Mouse (Mus musculus) hindbrain, embryonic 10.5 days (tissue): Measurements from ENCODE around the gene Batf. TPM values are rescaled to one million over a fixed set of nuclear protein-coding genes. Genes with fewer than 3 reads are reported as not detected.

Experiments
- DNase-seq: peaks from one replicate; pipeline ENCODE4 v3.0.0-alpha.2; 2017; ENCODE audit warnings: low spot score
- H3K27ac ChIP-seq: fragments of 300-500 bp; sonication (generic); 2 replicates; pipeline ENCODE4 v1.5.1; 2016; ENCODE audit warnings: mild to moderate bottlenecking, moderate library complexity
- H3K27me3 ChIP-seq: fragments of 300-500 bp; sonication (generic); 2 replicates; pipeline ENCODE4 v1.6.1; 2016; ENCODE audit warnings: mild to moderate bottlenecking; ENCODE audit not compliant: poor library complexity, insufficient read depth, severe bottlenecking
- H3K36me3 ChIP-seq: fragments of 300-500 bp; sonication (generic); 2 replicates; pipeline ENCODE4 v1.6.1; 2016; ENCODE audit warnings: mild to moderate bottlenecking, moderate library complexity
- H3K4me1 ChIP-seq: fragments of 300-500 bp; sonication (generic); replicated peaks from 2 replicates; pipeline ENCODE4 v1.6.1; 2016; ENCODE audit warnings: mild to moderate bottlenecking
- H3K4me3 ChIP-seq: fragments of 300-500 bp; sonication (generic); 2 replicates; pipeline ENCODE4 v1.5.1; 2016; ENCODE audit warnings: mild to moderate bottlenecking, moderate library complexity
- H3K9me3 ChIP-seq: fragments of 300-500 bp; sonication (generic); 2 replicates; pipeline ENCODE4 v1.6.1; 2016; ENCODE audit warnings: mild to moderate bottlenecking, moderate library complexity
- WGBS: fragments of 180-500 bp; shearing (Covaris S2); methylation state at CpG from one replicate; pipeline ENCODE4 v1.1.7; 2016; 5-methylcytosine and 5-hydroxymethylcytosine counted together
- polyA plus RNA-seq: library from polyadenylated mRNA; unstranded; fragments of >200 nt; fragmentation: Nextera tagmentation; extraction: Ambion mirVana; gene quantifications from 2 replicates; pipeline ENCODE4 v1.2.1, GENCODE M21; 2016

Gene Batf
- 2.2 and 2.5 TPM in 2 replicates for polyA plus RNA-seq

DNA sequence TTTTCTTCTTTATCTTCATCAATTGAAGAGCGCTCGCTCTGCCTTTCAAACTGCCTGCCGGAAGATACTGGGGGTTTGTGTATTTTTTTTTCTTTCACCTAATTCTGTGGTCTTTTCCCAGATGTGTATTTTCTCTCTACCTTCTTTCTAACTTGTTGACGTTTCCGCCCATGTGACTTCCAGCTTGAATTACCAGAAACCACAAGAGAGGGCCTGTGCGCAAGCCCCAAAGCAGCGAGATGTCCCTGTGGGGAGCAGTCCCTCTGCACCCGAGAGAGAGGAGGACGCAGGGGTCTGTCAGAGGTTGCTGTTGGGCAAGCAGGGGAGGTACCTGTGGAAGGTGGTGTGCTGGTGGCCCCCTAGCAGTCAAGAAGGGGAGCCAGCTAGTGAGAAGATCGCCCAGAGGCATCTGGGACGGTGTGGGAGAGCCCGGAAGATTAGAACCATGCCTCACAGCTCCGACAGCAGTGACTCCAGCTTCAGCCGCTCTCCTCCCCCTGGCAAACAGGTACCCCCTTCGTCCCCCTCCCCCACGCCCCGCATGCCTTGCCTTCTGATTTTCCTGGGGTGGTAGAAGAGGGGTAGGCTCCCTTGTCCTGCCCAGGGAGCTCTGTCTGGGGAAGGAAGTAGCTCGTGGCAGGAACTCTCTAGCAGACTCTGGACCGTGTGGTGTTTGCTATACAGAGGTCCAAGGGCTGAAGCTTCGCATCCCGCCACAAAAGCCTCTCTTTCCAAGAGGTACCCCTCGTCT is at the start of gene Batf:
Gene Batf (plus strand): TSS at position 204 of the 751 bp plus-strand sequence.
- H3K9me3 ChIP-seq, result no peaks in the 10 kb centered on the region
- H3K36me3 ChIP-seq, result no peaks in the 10 kb centered on the region
- H3K27ac ChIP-seq, result no peak within 1 kb of the TSS
- WGBS, result 37% methylated on average over 22 of the region's 22 CpGs
- peaks cover 7% of the 10 kb centered on the region for H3K4me1 ChIP-seq
- peaks cover 6% of the 10 kb centered on the region; the same call in 1 of the 2 replicates for H3K27me3 ChIP-seq
- no peak for DNase-seq
- 0 out of 2 replicates have a peak within 1 kb of the TSS, but pooled peaks have one; percentile 26 for H3K4me3 ChIP-seq

DNA sequence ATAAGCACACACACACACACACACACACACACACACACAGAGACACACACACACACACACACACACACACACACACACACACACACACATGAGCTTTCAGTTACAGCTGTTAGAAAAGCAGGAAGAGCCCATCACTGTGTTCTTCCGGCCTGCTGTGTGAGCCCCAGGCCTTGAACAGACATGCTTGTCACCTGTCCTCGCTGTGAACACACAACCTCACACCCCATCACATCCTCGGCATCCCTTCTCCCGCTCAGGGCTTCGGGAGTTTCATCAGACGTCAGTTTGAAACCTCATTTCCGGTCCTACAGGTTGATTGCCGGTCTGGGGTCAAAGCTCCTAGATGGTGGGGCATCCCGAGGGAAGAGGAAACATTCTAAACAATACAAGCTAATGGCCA is 48.5 kb upstream of the Batf start:
- peaks cover 12% of the 10 kb centered on the region for H3K4me1 ChIP-seq
- no peak overlapping the region for H3K4me3 ChIP-seq
- H3K36me3 ChIP-seq, result 0 out of 2 replicates have a peak, but pooled peaks cover 4% of the 10 kb centered on the region
- no peaks in the 10 kb centered on the region for H3K9me3 ChIP-seq
- 80% methylated on average over 9 of the region's 9 CpGs for WGBS
- no peak overlapping the region for H3K27ac ChIP-seq
- no peak for DNase-seq
- H3K27me3 ChIP-seq, result no peaks in the 10 kb centered on the region

DNA sequence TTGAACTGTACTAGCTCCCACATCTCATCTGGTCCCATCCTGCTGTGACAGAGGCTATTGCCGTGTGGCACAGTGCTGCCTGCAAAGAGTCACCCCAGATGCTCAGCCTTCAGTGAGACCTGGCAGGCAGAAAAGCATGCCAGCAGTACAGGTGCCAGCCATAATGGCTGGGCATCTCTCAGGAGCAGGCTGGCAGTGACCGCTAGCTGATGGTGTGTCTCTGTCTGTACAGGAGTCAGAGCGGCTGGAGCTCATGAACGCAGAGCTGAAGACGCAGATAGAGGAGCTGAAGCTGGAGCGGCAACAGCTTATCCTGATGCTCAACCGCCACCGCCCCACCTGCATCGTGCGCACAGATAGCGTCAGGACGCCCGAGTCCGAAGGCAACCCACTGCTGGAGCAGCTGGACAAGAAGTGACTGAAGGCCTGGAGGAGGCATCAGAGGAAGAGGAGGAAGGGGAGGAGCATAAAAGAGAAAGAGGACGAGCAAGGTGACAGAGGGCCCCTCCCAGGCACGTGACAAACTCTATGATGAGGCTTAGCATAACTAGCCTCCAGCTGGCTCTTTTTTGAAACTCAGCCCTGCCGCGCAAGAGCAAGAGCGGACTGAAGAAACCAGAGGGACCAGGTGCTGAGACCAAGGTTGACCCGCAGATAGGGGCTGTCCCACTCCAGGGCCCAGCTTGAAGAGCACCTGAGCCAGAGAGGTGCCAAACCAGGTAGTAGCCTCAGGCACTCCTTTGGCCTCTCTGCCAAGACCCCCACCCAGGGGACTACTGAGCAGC is 47.7 kb upstream of the Batf start:
- no peak overlapping the region for H3K27ac ChIP-seq
- no peak overlapping the region for H3K4me3 ChIP-seq
- H3K9me3 ChIP-seq, result no peaks in the 10 kb centered on the region
- H3K36me3 ChIP-seq, result 0 out of 2 replicates have a peak, but pooled peaks cover 4% of the 10 kb centered on the region
- H3K4me1 ChIP-seq, result peaks cover 12% of the 10 kb centered on the region
- no peak for DNase-seq
- no peaks in the 10 kb centered on the region for H3K27me3 ChIP-seq
- 77% methylated on average over 20 of the region's 20 CpGs for WGBS

DNA sequence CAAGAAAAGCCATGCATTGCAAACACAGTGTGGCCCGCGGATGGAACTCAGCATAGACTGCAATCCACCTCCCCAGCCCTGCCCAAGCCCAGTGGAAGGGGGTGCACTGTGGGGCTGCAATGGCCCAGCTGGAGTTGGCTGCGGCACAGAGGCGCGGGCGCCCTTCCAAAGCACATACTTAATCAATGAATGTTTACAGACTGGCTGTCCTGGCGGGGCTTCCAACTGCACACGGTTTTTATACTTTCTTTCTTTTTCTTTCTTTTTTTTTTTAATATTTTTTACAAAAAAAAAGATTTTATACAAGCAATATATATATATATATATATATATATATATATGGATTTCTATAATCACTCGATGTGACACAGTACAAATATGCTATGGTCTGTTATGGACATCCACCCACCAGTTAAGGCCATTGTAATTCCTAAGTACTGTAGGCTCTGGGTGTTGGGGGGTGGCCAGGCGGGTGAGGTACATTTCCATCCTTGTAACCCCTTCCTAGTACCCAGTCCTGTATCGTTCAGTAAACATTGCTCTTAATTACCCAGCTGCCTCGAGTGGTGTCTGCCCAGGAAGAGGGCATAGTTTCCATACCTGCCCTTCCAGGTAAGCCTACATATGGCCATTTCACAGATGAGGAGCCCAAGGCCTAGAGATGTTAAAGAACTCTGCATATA is 47.0 kb upstream of the Batf start:
- no peaks in the 10 kb centered on the region for H3K9me3 ChIP-seq
- 0 out of 2 replicates have a peak, but pooled peaks cover 4% of the 10 kb centered on the region for H3K36me3 ChIP-seq
- no peak overlapping the region for H3K27ac ChIP-seq
- H3K4me1 ChIP-seq, result peaks cover 12% of the 10 kb centered on the region
- no peak for DNase-seq
- no peaks in the 10 kb centered on the region for H3K27me3 ChIP-seq
- 91% methylated on average over 12 of the region's 12 CpGs for WGBS
- H3K4me3 ChIP-seq, result no peak overlapping the region

DNA sequence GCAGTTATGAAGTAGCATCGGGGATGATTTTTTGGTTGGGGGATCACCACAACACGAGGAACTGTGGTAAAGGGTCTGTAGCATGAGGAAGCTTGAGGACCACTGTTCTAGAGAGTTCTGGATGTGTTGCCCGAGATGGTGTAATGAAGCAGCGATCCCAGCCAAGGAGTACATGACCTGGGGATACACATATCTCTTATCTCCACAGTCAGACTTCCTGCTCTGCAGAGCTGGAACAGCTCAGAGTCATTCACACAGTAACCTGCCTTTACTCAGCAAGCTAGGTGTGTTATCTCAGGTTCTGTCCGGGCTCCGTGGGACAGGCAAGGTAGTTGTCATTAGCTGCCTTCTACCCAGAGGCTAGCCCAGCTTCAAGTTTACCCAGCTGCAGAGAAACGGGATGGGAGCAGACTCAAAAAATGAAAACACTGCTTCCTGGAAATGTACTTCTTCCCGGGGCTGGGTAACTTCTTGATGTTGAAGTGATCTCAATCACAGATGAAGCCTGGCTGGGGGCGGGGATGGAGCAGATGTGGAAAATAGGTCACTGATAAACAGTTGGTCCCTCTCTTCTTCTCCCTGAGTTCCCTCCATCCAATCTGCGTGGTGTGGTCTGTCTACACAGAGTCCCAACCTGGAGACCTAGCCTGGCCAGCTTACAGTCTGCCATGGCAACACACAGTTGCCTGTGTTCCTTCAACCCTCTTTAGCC is 45.5 kb upstream of the Batf start:
- H3K27ac ChIP-seq, result peak overlapping the region; percentile 62; the same call in 1 of the 2 replicates
- no peaks in the 10 kb centered on the region for H3K27me3 ChIP-seq
- DNase-seq, result no peak
- 83% methylated on average over 10 of the region's 10 CpGs for WGBS
- no peaks in the 10 kb centered on the region for H3K9me3 ChIP-seq
- no peak overlapping the region for H3K4me3 ChIP-seq
- 0 out of 2 replicates have a peak, but pooled peaks cover 4% of the 10 kb centered on the region for H3K36me3 ChIP-seq
- H3K4me1 ChIP-seq, result peaks cover 12% of the 10 kb centered on the region

DNA sequence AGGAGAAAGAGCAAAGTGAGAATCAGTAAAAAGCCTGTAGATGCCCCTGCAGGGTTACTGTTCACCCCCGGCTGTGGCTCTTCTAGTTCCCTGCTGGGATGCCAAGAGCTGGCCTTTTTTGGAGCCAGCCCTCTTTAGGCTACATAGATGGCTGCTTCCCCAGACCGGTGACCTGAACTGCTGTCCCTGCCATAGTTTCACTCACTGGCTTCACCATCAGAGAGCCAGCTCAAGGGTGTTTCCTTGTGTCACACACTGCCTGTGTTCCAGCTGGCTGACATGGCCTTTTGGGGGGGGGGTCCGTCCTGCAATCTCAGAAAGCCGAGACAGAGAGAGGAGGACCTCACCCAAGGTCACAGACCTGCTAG is 44.9 kb upstream of the Batf start:
- H3K36me3 ChIP-seq, result 0 out of 2 replicates have a peak, but pooled peaks cover 4% of the 10 kb centered on the region
- no peak overlapping the region for H3K4me3 ChIP-seq
- H3K27ac ChIP-seq, result peak overlapping the region; percentile 62; the same call in 1 of the 2 replicates
- H3K4me1 ChIP-seq, result peaks cover 12% of the 10 kb centered on the region
- 50% methylated on average over 4 of the region's 4 CpGs for WGBS
- H3K27me3 ChIP-seq, result no peaks in the 10 kb centered on the region
- no peak for DNase-seq
- no peaks in the 10 kb centered on the region for H3K9me3 ChIP-seq

DNA sequence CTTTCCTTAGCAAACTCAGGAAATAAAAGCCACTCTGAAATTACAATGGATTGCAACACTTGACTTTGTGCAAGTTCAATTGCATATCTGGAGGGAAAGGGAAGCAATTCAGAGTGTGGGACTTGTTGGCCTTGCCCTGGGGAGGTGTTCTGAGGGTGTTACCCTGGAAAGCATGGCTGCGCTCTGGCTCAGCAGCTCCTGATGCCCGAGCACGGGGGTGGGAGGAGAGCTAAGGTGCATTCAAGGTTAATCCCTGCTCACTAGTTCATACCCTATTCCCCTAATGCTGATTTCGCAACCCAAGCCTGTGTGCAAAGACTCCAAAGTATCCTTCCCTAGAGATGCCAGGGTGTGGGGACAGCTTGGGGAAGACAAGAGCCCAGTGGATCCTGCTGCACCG is 42.7 kb upstream of the Batf start:
- H3K9me3 ChIP-seq, result no peaks in the 10 kb centered on the region
- 0 out of 2 replicates have a peak, but pooled peaks cover 4% of the 10 kb centered on the region for H3K36me3 ChIP-seq
- H3K4me1 ChIP-seq, result peaks cover 12% of the 10 kb centered on the region
- peak overlapping the region; percentile 3; the same call in 1 of the 2 replicates for H3K27ac ChIP-seq
- H3K27me3 ChIP-seq, result no peaks in the 10 kb centered on the region
- WGBS, result 79% methylated on average over 5 of the region's 5 CpGs
- DNase-seq, result no peak
- H3K4me3 ChIP-seq, result no peak overlapping the region

DNA sequence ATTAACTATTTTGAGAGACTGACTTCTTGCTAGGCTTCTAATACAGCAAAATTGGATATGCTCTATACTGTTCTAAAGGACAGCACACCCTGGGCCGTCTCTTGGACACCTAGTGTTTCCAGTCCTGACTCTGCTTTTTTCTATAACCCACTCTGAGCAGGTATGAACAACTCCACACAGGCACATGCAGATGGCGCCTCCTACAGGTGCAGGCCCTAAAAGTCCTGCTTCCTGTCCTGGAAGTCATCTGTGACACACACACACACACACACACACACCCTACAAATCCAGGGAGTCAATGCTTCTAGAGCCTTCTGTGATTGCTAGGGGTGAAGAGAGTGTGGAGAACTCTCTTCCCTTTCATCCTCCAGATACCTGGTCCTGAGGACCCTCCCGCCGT is 40.8 kb upstream of the Batf start:
- Histone ChIP-seq H3K4me3 (no peak overlapping the region), H3K4me1 (peaks cover 12% of the 10 kb centered on the region), H3K9me3 (no peaks in the 10 kb centered on the region), H3K27me3 (no peaks in the 10 kb centered on the region), H3K27ac (no peak overlapping the region), H3K36me3 (no peaks in the 10 kb centered on the region)
- 85% methylated on average over 4 of the region's 4 CpGs for WGBS
- DNase-seq, result no peak

DNA sequence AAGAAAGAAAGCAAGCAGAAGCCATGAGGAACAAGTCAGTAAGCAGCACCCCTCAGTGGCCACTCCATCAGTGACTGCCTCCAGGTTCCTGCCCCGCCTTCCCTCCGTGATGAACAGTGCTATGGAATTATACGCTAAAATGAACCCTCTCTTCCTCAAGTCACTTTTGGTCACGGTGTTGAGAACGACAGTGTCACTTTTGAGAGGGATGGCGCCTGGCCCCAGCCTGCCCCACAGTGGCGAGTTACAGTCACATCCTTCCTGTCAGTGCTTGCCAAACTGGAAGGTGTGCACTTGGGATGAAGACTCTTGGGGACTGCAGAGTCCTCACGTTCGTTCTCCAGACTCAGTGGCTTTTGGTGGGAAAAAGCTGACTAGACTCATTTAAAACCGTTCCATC is 39.1 kb upstream of the Batf start:
- Histone ChIP-seq H3K27ac (no peak overlapping the region), H3K9me3 (no peaks in the 10 kb centered on the region), H3K4me1 (peaks cover under 1% of the 10 kb centered on the region; the same call in 1 of the 2 replicates), H3K4me3 (no peak overlapping the region), H3K27me3 (no peaks in the 10 kb centered on the region), H3K36me3 (no peaks in the 10 kb centered on the region)
- 42% methylated on average over 10 of the region's 10 CpGs for WGBS
- DNase-seq, result no peak

DNA sequence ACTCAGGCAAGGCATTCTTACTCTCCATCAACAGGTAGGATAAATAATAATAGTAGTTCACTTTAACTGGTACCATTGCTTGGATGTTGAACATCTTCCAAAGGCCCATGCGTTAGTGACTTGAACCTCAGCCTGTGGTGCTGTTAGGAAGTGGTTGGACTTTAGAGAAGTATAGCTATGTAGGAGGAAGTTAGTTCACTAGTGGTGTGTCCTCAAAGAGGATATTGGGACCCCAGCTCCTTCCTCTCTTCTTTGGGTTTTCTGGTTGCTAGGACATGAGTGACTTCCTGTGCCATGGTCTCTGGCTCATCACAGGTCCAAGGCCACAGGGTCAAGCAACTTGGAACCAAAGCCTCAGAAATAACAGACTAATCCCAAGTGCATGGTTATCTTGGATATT is 38.5 kb upstream of the Batf start:
- H3K36me3 ChIP-seq, result no peaks in the 10 kb centered on the region
- H3K27me3 ChIP-seq, result no peaks in the 10 kb centered on the region
- WGBS, result 98% methylated on average over 1 of the region's 1 CpGs
- H3K27ac ChIP-seq, result no peak overlapping the region
- DNase-seq, result no peak
- H3K4me1 ChIP-seq, result no peaks in the 10 kb centered on the region
- no peak overlapping the region for H3K4me3 ChIP-seq
- no peaks in the 10 kb centered on the region for H3K9me3 ChIP-seq

DNA sequence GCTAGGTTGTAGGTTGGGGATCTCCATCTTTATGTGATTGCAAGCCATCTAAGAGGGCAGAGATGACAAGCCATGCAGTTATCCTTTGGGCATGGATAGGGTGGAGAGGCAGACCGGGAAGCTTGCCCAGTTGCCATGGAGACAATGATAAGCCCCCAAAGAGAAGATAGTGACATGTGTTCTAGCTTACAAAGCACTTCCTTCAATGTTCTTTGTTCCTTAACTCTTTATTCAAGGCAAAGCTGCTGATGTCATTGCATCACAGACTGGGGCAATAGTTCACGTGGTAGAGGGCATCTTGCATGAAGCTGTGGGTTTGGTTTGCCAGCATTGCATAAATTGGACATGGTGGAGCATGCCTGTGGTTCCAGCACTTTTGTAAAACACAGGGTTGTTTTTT is 27.1 kb upstream of the Batf start:
- Histone ChIP-seq H3K4me1 (no peaks in the 10 kb centered on the region), H3K9me3 (no peaks in the 10 kb centered on the region), H3K27ac (no peak overlapping the region), H3K36me3 (no peaks in the 10 kb centered on the region), H3K27me3 (no peaks in the 10 kb centered on the region), H3K4me3 (no peak overlapping the region)
- DNase-seq, result no peak
- WGBS, result 57% methylated on average over 2 of the region's 2 CpGs

DNA sequence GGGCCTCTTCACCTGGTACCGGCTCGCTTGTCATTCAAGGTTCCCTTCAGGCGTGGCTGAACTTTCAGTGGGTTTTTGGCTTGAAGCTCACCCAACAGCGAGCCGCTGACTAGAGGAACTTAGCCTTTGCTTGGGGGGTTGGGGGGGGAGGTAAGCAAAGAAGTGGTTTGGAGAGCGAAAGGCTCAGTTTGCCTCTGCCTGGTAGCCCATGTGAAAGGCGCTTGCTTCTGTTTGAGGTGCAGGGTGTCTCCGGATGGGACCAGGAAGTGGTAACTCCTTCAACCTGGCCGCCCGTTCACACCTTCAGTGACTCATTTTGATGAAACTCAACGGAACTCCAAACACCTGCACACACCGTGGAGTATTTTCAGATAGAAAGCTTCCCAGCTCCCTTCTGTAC is 25.6 kb upstream of the Batf start:
- Histone ChIP-seq H3K36me3 (no peaks in the 10 kb centered on the region), H3K27me3 (no peaks in the 10 kb centered on the region), H3K4me3 (no peak overlapping the region), H3K27ac (no peak overlapping the region), H3K9me3 (no peaks in the 10 kb centered on the region), H3K4me1 (no peaks in the 10 kb centered on the region)
- 91% methylated on average over 12 of the region's 12 CpGs for WGBS
- no peak for DNase-seq
